Mouse (Mus musculus): ENCODE measurements around the gene Parp16.

The Parp16 gene

DNA sequence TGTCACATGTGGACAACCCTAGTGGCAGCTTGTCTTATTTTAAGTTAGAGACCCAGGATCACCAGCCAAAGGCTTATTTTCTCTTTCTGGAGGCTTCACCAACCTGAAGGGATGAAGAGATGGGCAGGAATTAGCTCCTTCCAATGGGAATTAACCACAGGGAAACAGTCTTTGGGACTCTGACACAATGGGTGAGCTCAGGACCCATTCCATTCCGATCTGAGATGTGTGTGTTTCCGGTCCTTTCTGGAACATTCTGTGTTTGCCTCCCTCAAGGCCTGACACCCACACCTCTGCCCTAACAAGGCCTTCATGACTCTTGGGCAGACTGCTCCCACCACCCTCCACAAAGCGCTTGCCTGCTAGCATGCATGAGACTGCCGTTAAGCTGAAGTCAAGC is at the start of gene Parp16:
TSS of gene Parp16 (plus strand) at position 301 of the 400 bp plus-strand sequence.
- DNase-seq (ENCODE audit: extremely low spot score, low read depth, low spot score) = no peak

DNA sequence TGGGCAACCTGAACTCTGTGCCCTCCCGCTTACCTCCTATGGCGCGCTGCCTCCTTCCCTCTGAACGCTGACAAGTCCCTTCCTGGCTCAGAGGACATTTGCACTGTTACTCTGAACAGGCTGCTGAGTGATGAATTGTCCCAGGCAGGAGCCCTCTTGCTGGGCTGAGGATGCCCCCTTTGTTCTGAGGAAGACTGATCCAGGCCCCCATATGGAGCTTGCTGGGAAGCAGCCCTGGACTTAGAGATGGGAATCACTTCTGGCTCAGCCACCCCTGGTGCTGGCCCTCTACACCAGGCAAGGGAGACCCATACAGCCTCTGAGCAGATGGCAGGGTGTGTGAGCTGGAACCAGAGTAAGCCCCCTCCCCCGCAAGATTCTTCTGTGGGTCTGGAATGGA is 49.2 kb upstream of the Parp16 start:
- no peak for DNase-seq (ENCODE audit: extremely low spot score, low read depth, low spot score)

DNA sequence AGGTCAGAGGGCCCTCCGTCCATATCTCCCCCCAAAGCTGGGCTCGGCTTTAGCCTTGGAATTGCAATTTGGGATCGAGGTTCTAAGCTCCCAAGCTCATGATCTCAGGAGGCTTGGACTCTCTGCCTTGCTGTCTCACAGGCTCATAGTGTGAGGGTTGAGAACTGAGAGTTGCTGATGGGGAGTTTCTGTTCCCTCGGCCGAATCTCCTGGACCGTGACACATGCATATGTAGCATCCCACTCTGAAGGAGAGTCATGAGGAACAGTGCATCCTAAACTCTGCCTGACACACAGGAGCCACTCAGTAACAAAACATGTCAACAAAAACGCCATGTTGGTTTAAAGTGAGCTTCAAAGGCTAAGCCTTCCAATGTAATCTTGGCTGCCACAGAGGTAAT is 46.6 kb upstream of the Parp16 start:
- no peak for DNase-seq (ENCODE audit: extremely low spot score, low read depth, low spot score)

DNA sequence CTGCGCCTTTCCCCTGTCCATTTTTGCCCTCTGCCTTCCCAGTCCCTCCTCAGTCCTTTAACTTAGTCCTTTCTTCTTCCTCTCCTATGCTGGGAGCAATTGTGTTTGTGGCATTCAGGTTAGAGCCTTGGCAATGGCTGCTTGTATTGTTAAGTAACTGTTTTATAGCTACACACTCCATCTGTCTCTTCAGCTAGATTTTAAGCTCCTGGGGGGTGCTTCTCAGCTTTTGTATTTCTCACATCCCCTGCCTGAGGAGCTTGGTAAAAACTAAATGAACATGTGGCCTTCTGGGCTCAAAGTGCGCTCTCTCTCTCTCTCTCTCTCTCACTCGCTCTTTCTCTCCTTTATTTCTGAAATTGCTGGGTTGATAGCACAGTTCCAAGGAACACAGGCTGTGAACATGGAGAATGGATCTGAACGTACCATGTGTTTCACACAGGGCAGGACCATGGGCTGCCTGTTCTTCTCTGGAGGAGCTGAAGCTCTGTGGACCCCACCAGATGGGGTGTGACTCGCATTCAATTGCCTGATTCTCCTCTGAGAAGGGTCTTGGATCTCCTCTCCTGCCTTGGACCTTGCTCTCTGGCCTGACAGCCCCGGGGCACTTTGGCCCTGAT is 42.3 kb upstream of the Parp16 start:
- DNase-seq (ENCODE audit: extremely low spot score, low read depth, low spot score) = no peak

DNA sequence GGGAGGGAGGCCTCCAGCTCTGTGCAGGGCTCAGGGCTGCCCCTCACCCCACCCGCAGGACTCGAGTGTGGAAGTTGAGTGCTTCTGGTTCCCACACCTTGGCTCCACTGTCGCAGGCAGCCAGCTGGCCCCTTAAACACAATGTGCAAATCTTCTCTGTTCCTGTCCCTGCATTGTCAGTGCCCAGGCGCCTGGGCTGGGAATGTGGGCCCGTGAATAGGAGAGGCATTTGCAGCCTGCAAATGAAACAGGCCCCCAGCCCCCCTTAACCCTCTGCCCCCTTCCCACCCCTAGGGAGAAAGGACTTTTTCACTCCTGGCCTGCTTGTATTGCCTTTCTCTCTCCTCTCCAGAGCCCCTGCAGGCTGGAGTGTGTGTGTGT is 41.8 kb upstream of the Parp16 start:
- DNase-seq (ENCODE audit: extremely low spot score, low read depth, low spot score) = no peak

DNA sequence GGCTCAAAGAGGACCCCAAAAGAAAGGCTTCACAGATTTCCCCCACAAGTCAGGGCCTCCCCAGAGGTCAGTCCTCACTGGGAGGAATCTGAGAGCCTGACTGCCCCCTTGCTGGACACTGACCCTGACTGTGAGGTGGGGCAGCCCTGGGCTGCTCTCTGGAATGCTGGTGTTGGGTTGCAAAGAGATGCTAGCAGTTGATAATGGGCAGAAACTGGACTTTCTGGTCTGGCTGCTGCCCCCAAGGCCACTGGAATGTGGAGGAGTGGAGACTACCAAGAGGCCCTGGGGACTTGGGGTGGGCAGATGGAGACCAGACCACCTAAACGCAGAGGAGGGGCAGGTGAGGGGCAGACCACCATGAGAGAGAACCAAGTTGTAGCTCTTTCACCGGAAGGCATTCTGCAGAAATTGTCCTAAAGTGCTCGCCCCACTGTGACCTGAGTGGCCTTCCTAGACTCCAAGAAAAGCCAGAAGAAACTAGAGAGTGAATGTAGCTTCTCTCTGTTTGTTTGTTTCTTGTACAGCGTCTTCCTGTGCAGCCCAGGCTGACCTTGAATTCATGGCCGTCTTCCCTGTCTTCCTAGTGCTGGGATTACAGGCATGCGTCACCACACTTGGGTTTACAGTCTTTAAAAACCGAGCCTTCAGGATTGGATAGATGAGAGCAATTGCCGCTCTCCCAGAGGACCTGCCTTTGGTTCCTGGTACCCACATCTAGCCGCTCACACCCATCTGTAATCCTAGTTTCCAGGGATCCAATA is 40.3 kb upstream of the Parp16 start:
- DNase-seq (ENCODE audit: extremely low spot score, low read depth, low spot score) = no peak

DNA sequence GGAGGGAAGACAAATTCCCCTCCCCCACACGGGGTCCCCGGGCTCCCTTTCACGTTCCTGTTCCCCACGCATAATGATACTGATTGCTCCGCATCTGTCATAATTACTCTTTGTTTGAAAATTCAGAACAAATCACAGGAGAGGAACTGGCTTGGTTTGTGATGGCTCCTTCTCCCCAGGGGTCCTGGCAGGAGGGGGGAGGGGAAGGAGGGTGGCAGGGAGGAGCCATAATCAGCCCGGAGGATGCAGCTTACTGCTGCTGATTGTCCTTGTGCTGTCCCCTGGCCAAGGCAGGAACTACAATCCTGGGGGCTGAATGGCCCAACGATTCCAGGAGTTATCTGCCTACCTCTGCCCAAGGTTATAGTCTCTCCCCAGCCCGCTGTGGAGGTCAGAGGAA is 38.5 kb upstream of the Parp16 start:
- DNase-seq (ENCODE audit: extremely low spot score, low read depth, low spot score) = no peak

DNA sequence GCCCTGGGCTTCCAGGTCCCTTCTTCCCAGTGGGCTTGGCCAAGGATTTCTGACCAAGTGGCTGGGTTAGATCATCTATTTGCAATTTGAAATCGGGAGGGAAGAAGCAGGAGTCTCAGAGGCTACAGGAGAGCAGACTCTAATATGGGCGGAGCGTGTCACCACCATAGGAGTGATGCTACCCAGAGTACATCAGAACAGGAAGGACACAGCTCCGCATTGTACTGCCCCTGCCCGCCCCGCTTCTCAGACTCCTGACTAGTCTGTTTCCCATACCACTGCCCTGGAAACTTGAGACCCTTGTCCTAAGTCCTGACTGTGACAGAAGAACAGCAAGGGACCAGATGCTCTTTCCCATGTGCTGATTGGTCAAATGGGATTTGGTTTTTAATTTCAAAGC is 37.5 kb upstream of the Parp16 start:
- DNase-seq (ENCODE audit: extremely low spot score, low read depth, low spot score) = no peak

DNA sequence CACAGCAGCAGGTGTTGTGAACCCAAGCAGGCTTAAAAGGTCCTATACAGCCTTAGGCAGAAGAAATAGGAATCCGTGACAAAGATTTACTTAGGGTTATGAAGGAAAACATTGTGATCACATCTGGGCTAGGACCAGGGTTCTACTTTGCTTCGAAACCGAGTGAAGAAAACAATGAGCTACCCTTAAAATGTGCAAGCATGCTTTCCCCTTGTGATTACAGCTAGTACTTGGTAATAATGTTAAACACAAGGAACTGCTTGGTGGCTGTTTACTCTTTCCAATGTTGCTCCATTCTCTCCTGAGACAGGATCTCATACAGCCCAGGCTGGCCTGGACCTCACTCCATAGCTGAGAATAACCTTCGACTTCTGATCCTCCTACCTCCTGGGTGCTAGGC is 34.0 kb upstream of the Parp16 start:
- DNase-seq (ENCODE audit: extremely low spot score, low read depth, low spot score) = no peak

DNA sequence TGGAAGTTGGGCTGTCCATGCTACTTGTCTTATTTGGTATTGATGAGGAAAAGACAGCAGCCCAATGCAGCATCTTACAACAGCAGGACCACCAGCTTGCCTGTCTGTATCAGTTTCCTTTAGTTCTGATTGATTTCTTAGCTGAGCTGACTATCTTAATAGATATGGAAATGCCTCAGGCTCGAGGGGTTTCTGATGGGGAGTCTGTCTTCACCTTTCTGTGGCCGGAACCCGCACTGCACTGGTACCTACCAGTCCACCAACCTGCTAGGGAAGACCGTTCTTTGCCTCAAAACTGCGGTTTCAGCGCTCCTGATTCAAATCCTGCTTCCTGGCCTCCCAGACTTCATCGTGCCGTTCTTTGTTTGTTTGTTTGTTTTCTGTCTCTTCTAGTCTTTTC is 33.3 kb upstream of the Parp16 start:
- no peak for DNase-seq (ENCODE audit: extremely low spot score, low read depth, low spot score)

DNA sequence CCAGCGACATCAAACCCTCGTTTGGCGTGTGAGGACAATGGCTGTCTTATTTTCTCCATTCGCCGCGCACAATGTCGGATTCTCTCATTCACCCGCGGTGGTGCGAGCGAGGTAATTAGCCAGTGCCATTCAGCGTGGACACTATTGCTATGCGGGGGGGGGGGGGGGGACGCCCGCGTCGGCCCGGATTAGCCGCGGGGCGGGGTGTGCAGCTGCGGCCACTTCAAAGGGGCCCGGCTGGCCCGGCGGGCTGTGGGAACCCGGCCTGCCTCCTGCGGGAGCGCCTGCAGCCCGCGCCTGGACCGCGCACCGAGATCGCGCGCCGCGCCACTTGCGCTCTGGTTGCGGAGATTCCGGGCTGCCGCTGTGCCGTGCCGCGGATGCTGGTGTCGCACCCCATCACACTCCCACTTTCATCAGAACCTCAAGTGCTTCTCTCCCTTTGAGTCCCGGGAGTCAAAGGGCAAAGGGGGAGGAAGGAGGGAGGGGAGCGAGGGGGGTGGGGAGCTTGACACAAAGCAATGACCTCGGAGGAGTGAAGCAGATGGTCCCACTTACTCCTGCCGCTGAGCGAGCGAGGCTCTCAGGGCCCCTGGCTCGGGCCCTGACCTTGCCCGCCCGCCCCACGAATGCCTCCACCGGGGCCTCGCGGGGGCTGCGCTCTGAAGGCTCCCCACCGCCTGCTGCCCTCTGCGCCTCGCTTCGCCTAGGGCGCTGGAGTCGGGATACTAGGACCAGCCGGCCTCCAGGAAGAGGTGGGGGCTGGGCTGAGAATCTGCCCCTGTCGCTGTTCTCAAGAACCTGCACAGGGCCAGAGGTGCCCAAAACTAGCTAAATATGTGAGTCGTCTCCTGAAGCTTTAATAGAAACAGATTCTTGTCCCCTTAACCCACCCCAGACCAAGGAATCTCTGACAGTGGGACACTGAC is 32.2 kb upstream of the Parp16 start:
- DNase-seq (ENCODE audit: extremely low spot score, low read depth, low spot score) = no peak

DNA sequence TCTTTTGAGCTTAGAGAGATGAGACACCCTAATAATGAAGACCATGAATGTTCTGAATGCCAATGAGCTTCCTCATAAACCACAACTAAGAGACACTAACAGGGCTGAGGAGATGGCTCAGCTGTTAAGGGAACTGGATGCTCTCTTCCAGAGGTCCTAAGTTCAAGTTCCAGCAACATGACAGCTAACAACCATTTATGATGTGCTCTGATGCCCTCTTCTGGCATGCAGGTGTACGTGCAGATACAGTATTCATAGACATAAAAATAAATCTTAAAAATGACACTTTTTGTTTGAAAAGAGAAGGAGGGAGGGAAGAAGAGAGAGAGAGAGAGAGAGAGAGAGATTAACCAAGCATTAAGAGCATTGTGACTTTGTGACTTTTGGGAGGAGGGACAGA is 30.3 kb upstream of the Parp16 start:
- no peak for DNase-seq (ENCODE audit: extremely low spot score, low read depth, low spot score)

DNA sequence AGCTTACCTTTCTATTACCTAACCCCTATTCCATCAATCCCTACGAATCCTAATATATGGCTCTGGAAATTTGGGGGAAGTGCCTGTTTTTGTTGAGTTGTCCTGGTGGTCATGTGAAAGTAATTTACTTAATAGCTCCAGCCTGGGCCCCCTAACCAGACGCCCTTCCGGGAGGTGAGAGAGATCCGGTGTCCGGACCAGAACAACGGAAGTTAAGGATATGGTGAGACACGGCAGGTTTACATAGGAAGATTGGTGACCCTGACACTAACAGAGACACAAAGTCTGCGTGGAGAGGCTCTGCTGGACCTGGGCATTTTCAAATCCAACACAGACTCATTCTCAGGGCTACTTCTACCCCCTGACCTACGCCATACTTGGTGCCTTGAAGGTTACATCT is 28.8 kb upstream of the Parp16 start:
- DNase-seq (ENCODE audit: extremely low spot score, low read depth, low spot score) = no peak

DNA sequence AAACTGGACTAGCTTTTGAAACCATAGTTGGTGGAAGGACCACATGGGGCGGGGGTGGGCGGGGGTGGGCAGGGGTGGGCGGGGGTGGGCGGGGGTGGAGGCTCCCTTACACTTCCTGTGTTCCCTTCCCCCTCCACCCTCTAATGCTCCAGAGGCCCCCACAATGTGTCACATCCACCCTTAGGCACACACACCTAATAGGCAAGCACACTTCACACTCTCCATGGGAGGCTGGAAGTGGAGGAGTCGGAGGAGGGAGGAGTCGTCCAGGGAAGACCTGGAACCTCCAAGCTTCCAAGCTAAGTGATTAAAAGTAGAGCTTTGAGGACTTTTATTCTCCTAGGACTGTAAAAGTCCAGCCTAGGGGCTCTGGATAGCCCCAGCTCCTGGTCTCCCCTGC is 26.6 kb upstream of the Parp16 start:
- no peak for DNase-seq (ENCODE audit: extremely low spot score, low read depth, low spot score)

DNA sequence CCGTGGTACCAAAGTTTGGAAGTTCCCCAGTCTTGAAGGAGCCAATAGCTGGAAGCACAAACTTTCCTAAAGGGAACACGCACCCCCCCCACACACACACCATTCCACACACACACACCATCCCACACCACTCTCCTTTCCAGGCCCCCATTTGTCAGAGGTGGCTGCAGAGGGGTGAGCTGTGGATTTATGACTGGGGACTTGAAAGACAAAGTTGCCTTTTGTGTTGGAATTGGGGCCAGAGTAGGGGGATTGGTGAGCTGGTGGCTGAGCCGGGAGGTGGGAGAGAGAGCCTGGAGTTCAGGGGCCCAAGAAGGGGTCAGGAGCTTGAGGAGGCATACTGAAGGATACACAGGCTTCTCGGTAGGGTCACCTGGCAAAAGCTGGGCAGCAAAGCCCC is 26.2 kb upstream of the Parp16 start:
- DNase-seq (ENCODE audit: extremely low spot score, low read depth, low spot score) = no peak

DNA sequence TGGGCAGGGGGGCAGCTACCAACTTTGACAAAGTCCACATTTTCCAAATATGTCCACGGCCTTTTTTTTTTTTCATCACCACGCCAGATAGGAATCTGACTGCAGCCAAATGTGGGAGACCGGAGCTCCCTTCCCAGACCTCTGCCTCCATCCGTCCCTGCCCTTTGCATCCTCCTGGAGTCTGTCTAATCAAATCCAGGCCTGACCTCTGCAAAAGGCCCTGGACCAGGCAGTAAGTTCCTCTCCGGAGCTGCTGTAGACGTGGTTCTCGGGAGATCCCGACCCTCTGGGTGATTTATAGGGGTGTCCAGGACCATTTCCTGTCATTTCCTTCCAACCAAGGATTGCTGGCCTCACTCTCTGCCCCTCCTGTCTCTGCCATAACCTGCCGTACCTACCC is 22.5 kb upstream of the Parp16 start:
- DNase-seq (ENCODE audit: extremely low spot score, low read depth, low spot score) = no peak

DNA sequence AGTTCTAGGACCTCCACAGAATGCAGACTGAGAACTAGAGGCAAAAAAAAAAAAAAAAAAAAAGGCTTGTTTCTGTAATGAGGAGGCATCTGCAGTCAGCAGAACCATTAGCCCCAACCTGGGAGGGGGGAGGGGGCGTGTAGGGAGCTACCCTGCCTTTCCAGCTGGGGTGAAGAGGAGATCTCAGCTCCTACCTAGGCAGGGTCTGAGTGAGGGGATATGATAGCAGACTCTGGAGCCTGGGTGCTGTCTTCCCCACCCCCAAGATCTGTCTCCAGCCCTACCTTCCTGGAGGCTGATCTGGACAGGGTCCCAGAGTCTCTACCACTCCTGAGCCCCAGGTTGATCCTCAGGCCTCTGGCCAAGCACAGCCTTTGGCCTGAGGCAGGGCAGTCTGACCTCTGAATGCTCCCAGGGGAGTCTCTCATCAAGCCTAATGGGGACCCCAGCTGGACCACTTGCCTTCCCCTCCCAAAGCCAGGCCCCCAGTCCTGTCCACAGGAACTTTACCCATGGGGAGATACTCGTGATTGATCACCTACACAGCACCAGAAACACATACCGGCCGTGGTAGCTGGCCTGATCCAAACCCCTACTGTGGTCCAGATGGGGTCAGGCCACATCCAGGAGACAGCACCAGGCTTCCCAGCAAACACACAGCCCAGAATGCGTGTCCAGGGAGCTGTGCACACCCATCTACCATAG is 19.8 kb upstream of the Parp16 start:
- no peak for DNase-seq (ENCODE audit: extremely low spot score, low read depth, low spot score)

DNA sequence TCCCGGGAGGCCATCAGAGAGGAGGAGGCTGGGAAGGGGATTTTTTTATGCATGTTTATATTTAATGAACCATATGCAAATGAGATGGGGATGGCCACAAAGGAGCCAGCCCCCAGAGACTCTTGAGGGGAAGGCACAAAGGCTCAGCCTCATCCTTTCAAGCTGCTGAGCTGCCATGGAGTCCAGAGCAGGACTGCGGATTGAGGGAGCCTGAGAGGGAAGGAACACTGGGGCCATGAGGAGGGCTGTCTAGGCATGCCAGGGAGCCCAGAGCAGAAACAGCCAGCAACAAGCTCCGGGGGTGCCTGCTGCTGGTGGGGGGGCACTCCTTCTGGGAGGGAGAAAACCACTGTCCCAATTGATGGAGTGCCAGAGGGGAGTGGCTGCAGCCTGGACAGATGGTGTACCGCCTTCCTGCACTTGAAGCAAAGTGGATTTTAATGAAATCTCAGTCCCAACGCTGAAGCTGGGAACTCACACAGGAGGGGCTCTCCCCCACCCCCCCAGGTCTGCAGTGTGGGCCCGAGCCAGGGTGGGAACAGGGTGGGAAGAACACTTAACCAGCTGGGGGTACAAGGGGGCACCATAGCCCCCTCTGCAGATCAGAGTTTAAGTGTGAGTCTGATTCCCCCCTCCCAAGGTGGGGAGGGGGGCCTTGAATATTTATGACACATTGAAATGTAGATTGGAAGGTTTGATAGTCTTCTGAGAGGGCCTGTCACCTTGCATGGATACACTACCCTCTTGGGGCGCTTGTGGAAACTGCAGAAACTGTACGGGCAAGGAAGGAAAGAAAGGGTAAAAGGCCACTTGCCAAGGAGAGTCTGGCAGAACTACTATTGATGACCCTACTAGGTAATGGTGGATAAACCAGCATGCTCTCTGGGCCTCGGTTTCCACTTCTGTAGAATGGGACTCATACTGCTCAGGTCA is 18.9 kb upstream of the Parp16 start:
- DNase-seq (ENCODE audit: extremely low spot score, low read depth, low spot score) = no peak

DNA sequence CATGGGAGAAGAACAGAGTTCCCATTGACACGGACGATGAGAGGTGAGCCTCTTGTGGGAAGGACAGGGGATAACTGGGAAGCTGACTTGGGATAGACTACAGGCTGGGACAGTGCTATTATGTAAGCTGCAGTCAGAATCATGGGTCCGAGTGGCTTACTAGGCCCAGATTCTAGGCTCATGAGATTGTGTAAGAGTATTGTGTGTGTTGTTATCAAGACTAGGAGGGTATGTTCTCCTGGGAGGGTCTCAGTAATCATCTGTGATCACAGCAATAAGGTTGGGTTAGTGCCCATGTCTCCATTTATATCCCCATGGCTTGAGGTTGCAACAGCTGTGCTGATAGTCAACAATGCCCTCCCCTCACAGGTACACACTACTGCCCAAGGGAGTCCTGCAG is 17.7 kb upstream of the Parp16 start:
- DNase-seq (ENCODE audit: extremely low spot score, low read depth, low spot score) = no peak

DNA sequence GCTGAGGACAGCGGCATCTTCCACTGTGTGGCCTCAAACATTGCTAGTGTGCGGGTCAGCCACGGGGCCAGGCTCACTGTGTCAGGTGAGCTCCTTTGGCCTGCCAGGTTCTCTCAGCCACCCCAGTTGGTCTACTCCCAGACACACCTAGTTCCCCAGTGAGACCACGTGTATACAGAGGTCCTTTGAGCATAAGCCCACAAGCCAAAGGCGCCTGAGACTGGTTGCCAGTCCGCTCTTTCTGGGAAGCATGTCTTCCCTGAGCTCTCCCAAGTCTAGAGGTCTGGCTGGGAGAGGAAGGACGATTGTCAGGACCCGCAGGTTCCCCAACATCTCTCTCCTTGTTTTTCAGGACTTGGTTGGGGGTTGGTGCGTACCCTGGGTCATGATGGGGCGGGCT is 17.2 kb upstream of the Parp16 start:
- no peak for DNase-seq (ENCODE audit: extremely low spot score, low read depth, low spot score)

Measured in hindlimb bud, embryonic 11.5 days (tissue).